Mouse (Mus musculus) hindbrain, embryonic 11.5 days (tissue): Measurements from ENCODE around the gene Tns3. TPM values are rescaled to one million over a fixed set of nuclear protein-coding genes. Genes with fewer than 3 reads are reported as not detected.

ENCODE experiments used
- ATAC-seq: fragments of 200-750 bp; cut with Nextera tagmentation; 2 replicates; pipeline ENCODE4 v1.8.0; 2017; ENCODE audit warnings: mild to moderate bottlenecking, moderate TSS enrichment, moderate library complexity; ENCODE audit not compliant: low FRiP score
- DNase-seq: peaks from one replicate; pipeline ENCODE4 v3.0.0-alpha.2; 2015; ENCODE audit warnings: low spot score
- H3K27ac ChIP-seq: fragments of 300-500 bp; sonication (generic); 2 replicates; pipeline ENCODE4 v1.5.1; 2014; ENCODE audit warnings: mild to moderate bottlenecking, low read depth, low read length
- H3K27me3 ChIP-seq: fragments of 300-500 bp; sonication (generic); 2 replicates; pipeline ENCODE4 v1.6.1; 2014; ENCODE audit warnings: mild to moderate bottlenecking, low read length, moderate library complexity, mixed read lengths; ENCODE audit not compliant: control insufficient read depth, insufficient read depth
- H3K36me3 ChIP-seq: fragments of 300-500 bp; sonication (generic); 2 replicates; pipeline ENCODE4 v1.6.1; 2014; ENCODE audit warnings: mild to moderate bottlenecking, low read length, moderate library complexity, mixed read lengths; ENCODE audit not compliant: control insufficient read depth, insufficient read depth
- H3K4me1 ChIP-seq: fragments of 300-500 bp; sonication (generic); replicated peaks from 2 replicates; pipeline ENCODE4 v1.6.1; 2014; ENCODE audit warnings: low read length, mixed read lengths; ENCODE audit not compliant: control insufficient read depth, insufficient read depth
- H3K4me2 ChIP-seq: fragments of 300-500 bp; sonication (generic); replicated peaks from 2 replicates; pipeline ENCODE4 v1.6.1; 2014; ENCODE audit warnings: mild to moderate bottlenecking, low read depth, low read length
- H3K4me3 ChIP-seq: fragments of 300-500 bp; sonication (generic); 2 replicates; pipeline ENCODE4 v1.5.1; 2014; ENCODE audit warnings: low read depth, low read length
- H3K9ac ChIP-seq: fragments of 300-500 bp; sonication (generic); 2 replicates; pipeline ENCODE4 v1.6.1; 2014; ENCODE audit warnings: low read depth, low read length
- H3K9me3 ChIP-seq: fragments of 300-500 bp; sonication (generic); 2 replicates; pipeline ENCODE4 v1.6.1; 2016; ENCODE audit warnings: low read length; ENCODE audit not compliant: control insufficient read depth
- WGBS: fragments of 180-500 bp; shearing (Covaris S2); extraction: QIAGEN DNeasy Blood & Tissue Kit; methylation state at CpG from one replicate; pipeline ENCODE4 v1.1.7; 2014; 5-methylcytosine and 5-hydroxymethylcytosine counted together
- polyA plus RNA-seq: library from polyadenylated mRNA; unstranded; fragments of >200 nt; fragmentation: Nextera tagmentation; extraction: Ambion mirVana; gene quantifications from 2 replicates; pipeline ENCODE4 v1.2.1, GENCODE M21; 2014

Gene Tns3
- polyA plus RNA-seq, 1 experiment from 2014 or later: 9.5 TPM

- Histone ChIP-seq H3K4me3 (no peak overlapping the region), H3K36me3 (no peaks in the 10 kb centered on the region), H3K27me3 (no peaks in the 10 kb centered on the region), H3K9me3 (no peaks in the 10 kb centered on the region), H3K9ac (no peak overlapping the region), H3K27ac (no peak overlapping the region), H3K4me2 (no peak overlapping the region), H3K4me1 (peaks cover 2% of the 10 kb centered on the region; the same call in 1 of the 2 replicates)
- ATAC-seq: no peak
- no peak for DNase-seq
- WGBS: 71% methylated on average over 6 of the region's 6 CpGs
Observed at GRCm38 (mm10) chr11:8659061-8659460, 5.3 kb downstream of the Tns3 start.

GRCm38 (mm10) chr11:8657493-8657892 is 6.8 kb downstream of the Tns3 start:
- no peaks in the 10 kb centered on the region for H3K27me3 ChIP-seq
- H3K9me3 ChIP-seq: no peaks in the 10 kb centered on the region
- no peak overlapping the region for H3K9ac ChIP-seq
- ATAC-seq (no peak), DNase-seq (no peak)
- no peaks in the 10 kb centered on the region for H3K36me3 ChIP-seq
- H3K27ac ChIP-seq: no peak overlapping the region
- H3K4me3 ChIP-seq: no peak overlapping the region
- no peaks in the 10 kb centered on the region for H3K4me1 ChIP-seq
- WGBS: 92% methylated on average over 8 of the region's 8 CpGs
- H3K4me2 ChIP-seq: no peak overlapping the region

GRCm38 (mm10) chr11:8656448-8657393 is 7.6 kb downstream of the Tns3 start:
- no peak overlapping the region for H3K27ac ChIP-seq
- H3K9me3 ChIP-seq: no peaks in the 10 kb centered on the region
- no peak overlapping the region for H3K4me3 ChIP-seq
- H3K4me1 ChIP-seq: no peaks in the 10 kb centered on the region
- no peaks in the 10 kb centered on the region for H3K36me3 ChIP-seq
- ATAC-seq (no peak), DNase-seq (no peak)
- 68% methylated on average over 12 of the region's 12 CpGs for WGBS
- H3K9ac ChIP-seq: no peak overlapping the region
- H3K4me2 ChIP-seq: no peak overlapping the region
- no peaks in the 10 kb centered on the region for H3K27me3 ChIP-seq

DNA sequence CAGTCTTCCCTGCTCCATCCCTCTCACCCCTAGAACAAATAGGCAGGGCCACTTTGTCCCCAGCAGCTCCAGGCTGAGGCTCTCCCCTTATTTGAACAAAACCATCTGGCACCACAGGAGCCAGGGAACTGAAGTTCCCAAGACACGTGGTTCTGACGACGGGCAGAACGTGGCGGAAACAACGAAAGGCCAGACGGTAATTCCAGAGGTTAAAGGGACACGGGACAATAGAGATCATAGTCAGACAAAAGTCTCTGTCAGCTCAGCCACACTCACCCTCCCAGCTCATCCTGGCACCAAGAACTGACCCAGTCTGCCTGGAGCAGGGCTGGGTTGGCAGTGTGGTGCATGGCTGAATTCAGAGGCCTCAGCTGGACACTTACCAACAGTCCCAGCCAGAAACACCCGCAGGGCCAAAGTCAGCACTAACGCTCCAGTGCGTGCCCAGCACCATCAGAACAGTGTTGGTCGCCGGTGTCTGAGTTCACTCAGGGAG is 10.5 kb downstream of the Tns3 start:
- no peak overlapping the region for H3K9ac ChIP-seq
- no peaks in the 10 kb centered on the region for H3K4me1 ChIP-seq
- no peaks in the 10 kb centered on the region for H3K9me3 ChIP-seq
- WGBS: 52% methylated on average over 13 of the region's 13 CpGs
- DNase-seq (no peak), ATAC-seq (peak; percentile 36; the same call in 1 of the 2 replicates)
- no peaks in the 10 kb centered on the region for H3K27me3 ChIP-seq
- H3K27ac ChIP-seq: no peak overlapping the region
- H3K36me3 ChIP-seq: no peaks in the 10 kb centered on the region
- H3K4me3 ChIP-seq: no peak overlapping the region
- H3K4me2 ChIP-seq: no peak overlapping the region

- Histone ChIP-seq H3K4me3 (no peak overlapping the region), H3K9me3 (no peaks in the 10 kb centered on the region), H3K27me3 (no peaks in the 10 kb centered on the region), H3K9ac (no peak overlapping the region), H3K27ac (no peak overlapping the region), H3K4me1 (no peaks in the 10 kb centered on the region), H3K4me2 (no peak overlapping the region), H3K36me3 (no peaks in the 10 kb centered on the region)
- DNase-seq: peak; percentile 24
- no peak for ATAC-seq
- 46% methylated on average over 10 of the region's 10 CpGs for WGBS
Observed at GRCm38 (mm10) chr11:8652792-8653645, 11.3 kb downstream of the Tns3 start.

DNA sequence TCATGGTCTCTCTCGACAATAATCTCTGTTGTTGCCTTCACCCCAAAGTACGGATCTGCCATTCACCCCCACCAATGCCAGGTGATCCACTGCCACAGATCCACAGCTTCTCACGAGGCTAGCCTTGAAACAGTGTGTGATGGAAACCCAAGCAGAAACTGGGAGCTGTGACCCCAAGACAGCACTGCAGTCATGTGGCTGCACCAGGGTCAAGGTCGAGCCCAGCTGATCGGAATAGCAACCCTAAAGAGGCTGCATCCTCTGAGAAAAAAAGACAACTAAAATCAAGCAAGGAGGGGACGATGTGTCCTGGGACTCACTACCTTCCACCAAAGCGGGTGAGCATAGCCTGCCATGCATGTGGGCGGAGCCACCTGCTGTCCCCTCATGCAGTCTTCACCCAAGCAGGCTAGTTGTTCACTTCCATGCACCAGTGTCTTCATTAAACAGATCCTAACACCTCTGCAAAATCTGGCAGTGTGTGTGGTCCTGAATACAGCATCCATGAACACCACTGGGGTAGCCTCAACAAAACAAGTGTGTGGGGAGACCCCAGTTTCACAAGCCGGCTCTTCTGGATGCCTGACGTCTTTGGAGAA is 12.1 kb downstream of the Tns3 start:
- H3K9me3 ChIP-seq: no peaks in the 10 kb centered on the region
- no peak overlapping the region for H3K4me3 ChIP-seq
- no peak overlapping the region for H3K4me2 ChIP-seq
- H3K27me3 ChIP-seq: no peaks in the 10 kb centered on the region
- H3K9ac ChIP-seq: no peak overlapping the region
- DNase-seq (no peak), ATAC-seq (no peak)
- H3K4me1 ChIP-seq: no peaks in the 10 kb centered on the region
- 74% methylated on average over 10 of the region's 10 CpGs for WGBS
- no peaks in the 10 kb centered on the region for H3K36me3 ChIP-seq
- no peak overlapping the region for H3K27ac ChIP-seq

GRCm38 (mm10) chr11:8651448-8652035 is 12.8 kb downstream of the Tns3 start:
- Histone ChIP-seq H3K4me1 (no peaks in the 10 kb centered on the region), H3K36me3 (no peaks in the 10 kb centered on the region), H3K27me3 (no peaks in the 10 kb centered on the region), H3K27ac (no peak overlapping the region), H3K9me3 (no peaks in the 10 kb centered on the region), H3K9ac (no peak overlapping the region), H3K4me3 (no peak overlapping the region), H3K4me2 (no peak overlapping the region)
- DNase-seq: no peak
- no peak for ATAC-seq
- WGBS: 81% methylated on average over 10 of the region's 10 CpGs

GRCm38 (mm10) chr11:8645609-8646008 is 18.7 kb downstream of the Tns3 start:
- Histone ChIP-seq H3K27me3 (no peaks in the 10 kb centered on the region), H3K4me1 (no peaks in the 10 kb centered on the region), H3K9me3 (no peaks in the 10 kb centered on the region), H3K4me3 (no peak overlapping the region), H3K36me3 (no peaks in the 10 kb centered on the region), H3K9ac (no peak overlapping the region), H3K27ac (no peak overlapping the region), H3K4me2 (no peak overlapping the region)
- no peak for DNase-seq
- WGBS: 84% methylated on average over 3 of the region's 3 CpGs
- no peak for ATAC-seq
